Mouse (Mus musculus) liver, embryonic 12.5 days (tissue): Measurements from ENCODE around the gene Steap3. TPM values are rescaled to one million over a fixed set of nuclear protein-coding genes. Genes with fewer than 3 reads are reported as not detected.
A peak's percentile ranks its signal among the peaks of the same experiment; 100 is the strongest.
"Not testable (repeated sequence)": the region's sequence is repeated elsewhere in the genome, so short reads cannot be mapped to it uniquely, and the experiment has no call there.

ENCODE experiments used
- ATAC-seq: fragments of 200-750 bp; cut with Nextera tagmentation; 2 replicates; pipeline ENCODE4 v1.8.0; 2017; ENCODE audit warnings: moderate number of reproducible peaks, mild to moderate bottlenecking, moderate library complexity
- H3K27ac ChIP-seq: fragments of 300-500 bp; sonication (generic); 2 replicates; pipeline ENCODE4 v1.5.1; 2016; ENCODE audit warnings: mild to moderate bottlenecking
- H3K27me3 ChIP-seq: fragments of 300-500 bp; sonication (generic); replicated peaks from 2 replicates; pipeline ENCODE4 v1.6.1; 2016; ENCODE audit warnings: mild to moderate bottlenecking, moderate library complexity
- H3K36me3 ChIP-seq: fragments of 300-500 bp; sonication (generic); 2 replicates; pipeline ENCODE4 v1.6.1; 2016; ENCODE audit warnings: mild to moderate bottlenecking, moderate library complexity
- H3K4me1 ChIP-seq: fragments of 300-500 bp; sonication (generic); 2 replicates; pipeline ENCODE4 v1.6.1; 2016
- H3K4me2 ChIP-seq: fragments of 300-500 bp; sonication (generic); 2 replicates; pipeline ENCODE4 v1.6.1; 2016; ENCODE audit warnings: mild to moderate bottlenecking, moderate library complexity
- H3K4me3 ChIP-seq: fragments of 300-500 bp; sonication (generic); 2 replicates; pipeline ENCODE4 v1.5.1; 2016; ENCODE audit warnings: mild to moderate bottlenecking, moderate library complexity
- H3K9ac ChIP-seq: fragments of 300-500 bp; sonication (generic); 2 replicates; pipeline ENCODE4 v1.6.1; 2016; ENCODE audit warnings: mild to moderate bottlenecking, moderate library complexity
- H3K9me3 ChIP-seq: fragments of 300-500 bp; sonication (generic); replicated peaks from 2 replicates; pipeline ENCODE4 v1.6.1; 2016; ENCODE audit warnings: mild to moderate bottlenecking, moderate library complexity
- WGBS: fragments of 180-500 bp; shearing (Covaris S2); methylation state at CpG from one replicate; pipeline ENCODE4 v1.1.7; 2016; ENCODE audit not compliant: insufficient replicate concordance; 5-methylcytosine and 5-hydroxymethylcytosine counted together
- polyA plus RNA-seq: library from polyadenylated mRNA; unstranded; fragments of >200 nt; fragmentation: Nextera tagmentation; extraction: Ambion mirVana; gene quantifications from 2 replicates; pipeline ENCODE4 v1.2.1, GENCODE M21; 2016

Gene Steap3
- polyA plus RNA-seq = 54.3 and 56.3 TPM in 2 replicates

DNA sequence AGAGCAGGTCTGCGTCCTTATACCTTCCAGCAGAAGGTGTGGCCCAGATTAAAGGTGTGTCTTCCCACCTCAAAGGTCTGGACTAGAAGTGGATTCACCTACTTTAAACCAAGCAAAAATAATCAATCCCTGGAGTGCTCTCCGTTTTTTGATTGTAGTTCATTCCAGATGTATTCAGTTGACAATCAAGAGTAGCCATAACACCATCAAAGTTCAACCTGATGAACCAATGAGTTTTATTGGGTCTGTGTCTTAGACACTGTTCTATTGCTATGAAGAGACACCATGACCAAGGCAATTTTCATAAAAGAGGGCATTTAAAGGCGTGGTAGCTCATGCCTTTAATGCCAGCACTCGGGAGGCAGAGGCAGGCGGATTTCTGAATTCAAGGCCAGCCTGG, at the start of gene Steap3:
Steap3 (minus strand) TSS at position 101 of the 400 bp plus-strand sequence.
- Histone ChIP-seq H3K4me1 (peaks cover 76% of the 10 kb centered on the region), H3K4me3 (no peak within 1 kb of the TSS), H3K27me3 (no peaks in the 10 kb centered on the region), H3K27ac (no peak within 1 kb of the TSS), H3K9me3 (no peaks in the 10 kb centered on the region), H3K4me2 (peak within 1 kb of the TSS; percentile 93), H3K9ac (peak within 1 kb of the TSS; percentile 75; the same call in 1 of the 2 replicates), H3K36me3 (no peaks in the 10 kb centered on the region)
- 83% methylated on average over 5 of the region's 5 CpGs for WGBS
- no peak for ATAC-seq

GRCm38 (mm10) chr1:120321270-120322021, 48.9 kb upstream of the Steap3 start:
- H3K9me3 ChIP-seq = no peaks in the 10 kb centered on the region
- H3K36me3 ChIP-seq = no peaks in the 10 kb centered on the region
- no peak overlapping the region for H3K27ac ChIP-seq
- no peak overlapping the region for H3K4me3 ChIP-seq
- H3K4me2 ChIP-seq = no peak overlapping the region
- 74% methylated on average over 16 of the region's 16 CpGs for WGBS
- H3K27me3 ChIP-seq = no peaks in the 10 kb centered on the region; the same call in 1 of the 2 replicates
- no peak for ATAC-seq
- no peaks in the 10 kb centered on the region for H3K4me1 ChIP-seq
- no peak overlapping the region for H3K9ac ChIP-seq

GRCm38 (mm10) chr1:120305801-120306200, 33.3 kb upstream of the Steap3 start:
- WGBS = 52% methylated on average over 2 of the region's 2 CpGs
- H3K27ac ChIP-seq = no peak overlapping the region
- H3K27me3 ChIP-seq = no peaks in the 10 kb centered on the region
- no peak overlapping the region for H3K4me2 ChIP-seq
- H3K9ac ChIP-seq = no peak overlapping the region
- no peak overlapping the region for H3K4me3 ChIP-seq
- H3K4me1 ChIP-seq = no peaks in the 10 kb centered on the region
- no peak for ATAC-seq
- H3K36me3 ChIP-seq = no peaks in the 10 kb centered on the region
- H3K9me3 ChIP-seq = no peaks in the 10 kb centered on the region

- WGBS = 72% methylated on average over 2 of the region's 2 CpGs
- Histone ChIP-seq H3K27ac (no peak overlapping the region), H3K9me3 (peaks cover 17% of the 10 kb centered on the region; the same call in 1 of the 2 replicates), H3K36me3 (no peaks in the 10 kb centered on the region), H3K27me3 (no peaks in the 10 kb centered on the region; the same call in 1 of the 2 replicates), H3K4me1 (no peaks in the 10 kb centered on the region), H3K4me3 (no peak overlapping the region), H3K9ac (no peak overlapping the region), H3K4me2 (no peak overlapping the region)
- no peak for ATAC-seq
Observed at GRCm38 (mm10) chr1:120296936-120297335, 24.4 kb upstream of the Steap3 start.

DNA sequence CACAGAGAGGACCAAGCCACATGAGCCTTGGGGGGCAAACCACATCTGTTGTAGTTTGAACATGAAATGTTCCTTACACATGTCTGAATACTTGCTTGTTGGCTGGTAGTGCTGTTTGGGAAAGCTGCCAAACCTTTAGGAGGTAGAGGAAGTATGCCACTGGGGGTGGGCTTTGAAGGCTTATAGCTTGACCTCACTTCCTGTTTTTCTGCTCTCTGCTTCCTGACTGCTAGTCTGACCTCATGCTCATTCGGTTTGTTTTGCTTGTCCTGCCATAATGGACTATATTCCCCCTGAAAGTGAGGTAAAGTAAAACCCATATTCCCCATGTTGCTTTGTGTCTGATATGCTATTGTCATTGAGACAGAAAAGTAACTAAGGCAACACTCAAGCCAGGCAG, 21.3 kb upstream of the Steap3 start:
- ATAC-seq = no peak

GRCm38 (mm10) chr1:120291709-120292108, 19.2 kb upstream of the Steap3 start:
- Histone ChIP-seq H3K36me3 (no peaks in the 10 kb centered on the region), H3K9ac (no peak overlapping the region), H3K4me2 (no peak overlapping the region), H3K4me3 (no peak overlapping the region), H3K9me3 (peaks cover 10% of the 10 kb centered on the region; the same call in 1 of the 2 replicates), H3K27me3 (peaks cover 20% of the 10 kb centered on the region), H3K4me1 (no peaks in the 10 kb centered on the region), H3K27ac (no peak overlapping the region)
- 71% methylated on average over 3 of the region's 3 CpGs for WGBS
- ATAC-seq = no peak

More for the DNA sequence above, 21.3 kb upstream of the Steap3 start:
- Histone ChIP-seq H3K4me3 (no peak overlapping the region), H3K9ac (no peak overlapping the region), H3K27ac (no peak overlapping the region), H3K36me3 (no peaks in the 10 kb centered on the region), H3K9me3 (peaks cover 13% of the 10 kb centered on the region; the same call in 1 of the 2 replicates), H3K4me1 (no peaks in the 10 kb centered on the region), H3K4me2 (no peak overlapping the region), H3K27me3 (0 out of 2 replicates have a peak, but pooled peaks cover 7% of the 10 kb centered on the region)
- 22% methylated on average over 1 of the region's 1 CpGs for WGBS

DNA sequence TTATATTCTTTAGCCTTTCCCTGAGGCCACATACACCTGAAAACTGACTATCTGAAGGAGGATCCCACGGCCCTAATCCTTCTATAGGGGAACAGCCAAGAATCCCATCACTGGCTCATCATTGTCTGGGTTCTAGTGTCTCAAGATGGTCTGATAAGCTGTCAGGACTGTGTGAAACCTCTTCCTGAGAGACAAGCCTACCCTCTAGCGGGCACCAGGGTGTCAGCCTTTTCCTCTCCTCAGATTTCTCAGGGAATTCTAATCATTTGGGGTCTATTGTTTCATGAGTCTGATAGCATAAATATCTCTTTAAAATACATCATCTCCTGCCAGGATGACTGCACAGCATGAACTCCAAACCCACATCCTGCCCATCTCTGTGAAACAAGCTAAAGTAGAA, 17.3 kb upstream of the Steap3 start:
- no peak for ATAC-seq
- WGBS = 30% methylated on average over 2 of the region's 2 CpGs
- no peak overlapping the region for H3K9ac ChIP-seq
- no peaks in the 10 kb centered on the region for H3K36me3 ChIP-seq
- H3K27me3 ChIP-seq = peaks cover 20% of the 10 kb centered on the region
- no peaks in the 10 kb centered on the region for H3K4me1 ChIP-seq
- H3K4me2 ChIP-seq = no peak overlapping the region
- H3K27ac ChIP-seq = no peak overlapping the region
- H3K4me3 ChIP-seq = no peak overlapping the region
- peaks cover 4% of the 10 kb centered on the region; the same call in 1 of the 2 replicates for H3K9me3 ChIP-seq

DNA sequence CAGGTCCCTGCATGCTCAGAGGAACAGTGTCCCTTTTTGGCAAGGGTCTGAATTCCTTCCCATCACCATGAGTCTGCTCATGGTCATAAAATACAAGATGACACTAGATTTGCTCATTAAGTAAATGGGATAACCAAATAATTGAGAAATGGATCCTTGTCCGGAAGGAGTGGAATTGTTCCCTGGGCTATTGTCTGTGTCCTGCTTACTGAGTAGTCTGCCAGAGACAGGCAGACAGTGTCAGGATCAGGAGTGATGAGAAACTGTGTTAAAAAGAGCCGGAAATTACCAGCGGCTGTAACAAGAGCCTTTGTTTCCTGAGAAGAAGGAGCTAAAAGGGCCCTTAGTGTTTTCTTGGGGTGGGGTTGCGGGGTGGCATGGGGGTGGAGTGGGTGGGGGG, 15.2 kb upstream of the Steap3 start:
- 56% methylated on average over 4 of the region's 4 CpGs for WGBS
- no peak overlapping the region for H3K27ac ChIP-seq
- H3K4me1 ChIP-seq = no peaks in the 10 kb centered on the region
- no peak overlapping the region for H3K4me3 ChIP-seq
- ATAC-seq = no peak
- peaks cover 24% of the 10 kb centered on the region for H3K27me3 ChIP-seq
- H3K9ac ChIP-seq = no peak overlapping the region
- no peaks in the 10 kb centered on the region for H3K36me3 ChIP-seq
- H3K9me3 ChIP-seq = peaks cover 4% of the 10 kb centered on the region; the same call in 1 of the 2 replicates
- no peak overlapping the region for H3K4me2 ChIP-seq

GRCm38 (mm10) chr1:120276058-120276457, 3.6 kb upstream of the Steap3 start:
- not testable (repeated sequence) for H3K9me3 ChIP-seq, H3K4me2 ChIP-seq, H3K27ac ChIP-seq, H3K36me3 ChIP-seq, H3K9ac ChIP-seq, H3K4me3 ChIP-seq, H3K27me3 ChIP-seq
- ATAC-seq = peak; percentile 74
- H3K4me1 ChIP-seq = peaks cover 42% of the 10 kb centered on the region
- 85% methylated on average over 1 of the region's 1 CpGs for WGBS

DNA sequence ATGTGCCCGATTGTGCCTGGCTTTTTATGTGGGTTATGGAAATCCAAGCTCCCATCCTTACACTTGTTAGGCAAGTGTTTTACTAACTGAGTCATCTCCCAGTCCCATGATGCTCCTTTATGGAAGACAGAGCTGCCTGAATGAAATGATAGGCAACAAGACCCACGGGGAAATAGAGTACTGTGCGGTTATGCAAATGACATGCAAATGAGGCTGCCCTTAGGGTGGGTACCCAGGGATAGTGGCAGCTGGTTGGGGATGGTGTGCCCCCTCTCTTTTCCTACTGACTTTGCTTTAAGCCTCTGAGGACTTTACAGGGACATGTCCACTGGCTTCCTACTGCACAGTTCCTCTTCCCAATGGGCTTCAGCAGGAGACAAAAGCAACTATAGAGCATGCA, 2.7 kb upstream of the Steap3 start:
- Histone ChIP-seq H3K36me3 (no peaks in the 10 kb centered on the region), H3K9me3 (no peaks in the 10 kb centered on the region), H3K4me2 (no peak overlapping the region), H3K27ac (no peak overlapping the region), H3K4me3 (no peak overlapping the region), H3K9ac (no peak overlapping the region), H3K27me3 (no peaks in the 10 kb centered on the region), H3K4me1 (peaks cover 50% of the 10 kb centered on the region)
- ATAC-seq = no peak
- 77% methylated on average over 3 of the region's 3 CpGs for WGBS

GRCm38 (mm10) chr1:120270882-120271281, 1.6 kb downstream of the Steap3 start:
- peak overlapping the region; percentile 67 for H3K4me3 ChIP-seq
- 12% methylated on average over 3 of the region's 3 CpGs for WGBS
- 0 out of 2 replicates have a peak, but pooled peaks cover 4% of the 10 kb centered on the region for H3K36me3 ChIP-seq
- ATAC-seq = peak; percentile 92
- peaks cover 81% of the 10 kb centered on the region for H3K4me1 ChIP-seq
- H3K27ac ChIP-seq = peak overlapping the region; percentile 93
- H3K9me3 ChIP-seq = no peaks in the 10 kb centered on the region
- peak overlapping the region; percentile 75 for H3K9ac ChIP-seq
- peak overlapping the region; percentile 93 for H3K4me2 ChIP-seq
- no peaks in the 10 kb centered on the region for H3K27me3 ChIP-seq

DNA sequence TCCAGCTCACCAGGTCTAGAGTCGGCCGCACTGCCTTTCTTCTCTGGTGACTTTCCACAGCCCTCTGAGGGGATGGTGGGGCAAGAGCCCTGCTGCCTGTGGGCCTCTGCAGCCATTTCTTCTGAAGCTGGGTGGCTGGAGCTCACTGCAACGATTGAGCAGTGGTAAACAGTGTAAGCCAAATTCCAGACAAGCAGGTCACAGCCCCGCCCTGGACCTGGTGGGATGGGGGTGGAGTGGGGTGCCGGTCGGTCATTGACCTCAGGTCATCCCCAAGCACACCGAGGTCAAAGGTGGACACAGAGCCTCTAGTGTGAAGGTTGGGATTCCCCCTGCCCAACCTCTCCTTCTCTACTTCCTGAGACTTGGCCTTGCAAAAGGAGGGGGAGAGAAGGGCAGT, 2.4 kb downstream of the Steap3 start:
- Histone ChIP-seq H3K27me3 (no peaks in the 10 kb centered on the region), H3K27ac (peak overlapping the region; percentile 93), H3K9me3 (no peaks in the 10 kb centered on the region), H3K4me3 (peak overlapping the region; percentile 67), H3K36me3 (0 out of 2 replicates have a peak, but pooled peaks cover 4% of the 10 kb centered on the region), H3K9ac (peak overlapping the region; percentile 75), H3K4me2 (peak overlapping the region; percentile 93), H3K4me1 (peaks cover 80% of the 10 kb centered on the region)
- WGBS = 51% methylated on average over 7 of the region's 7 CpGs
- no peak for ATAC-seq
